Mouse (Mus musculus): ENCODE results near the gene Ing5.
"Not testable (repeated sequence)": the region's sequence is repeated elsewhere in the genome, so short reads cannot be mapped to it uniquely, and the experiment has no call there.

Gene Ing5

GRCm38 (mm10) chr1:93811495-93812039 lies 7.8 kb downstream of the Ing5 start:
- no peak for DNase-seq

DNA sequence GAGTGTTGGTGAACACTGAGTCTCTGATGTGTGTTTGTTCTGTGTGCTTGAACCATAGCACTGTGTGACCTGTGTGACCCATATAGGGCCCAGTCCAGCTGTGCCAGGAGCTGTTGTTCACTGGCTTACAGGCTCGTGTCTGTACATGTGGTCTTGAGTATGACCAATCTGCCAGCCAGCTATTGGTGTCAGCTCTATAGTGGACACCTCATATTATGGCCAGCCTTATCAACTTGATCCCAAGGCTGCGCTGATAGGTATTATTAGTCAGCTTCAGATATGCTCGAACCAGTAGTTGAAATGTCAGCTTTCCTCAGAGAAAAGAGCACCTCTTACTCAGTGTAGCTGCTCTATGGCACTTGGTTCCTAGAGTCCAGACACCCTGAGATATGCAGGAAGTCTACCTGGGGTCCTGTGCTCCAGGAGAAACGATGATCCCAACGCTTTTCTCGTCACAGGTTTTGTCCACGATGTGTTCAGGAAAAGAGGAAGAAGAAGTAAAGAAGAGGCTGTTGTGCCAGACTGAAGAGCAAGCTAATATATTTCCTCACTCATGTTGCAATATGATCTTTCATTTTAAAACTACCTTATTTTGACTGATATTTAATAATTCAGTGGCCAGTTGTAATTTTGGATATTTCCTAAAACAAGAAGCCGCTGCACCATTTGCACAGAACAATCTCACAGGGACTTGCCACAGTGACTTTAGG lies 14.2 kb downstream of the Ing5 start:
- no peak for DNase-seq

DNA sequence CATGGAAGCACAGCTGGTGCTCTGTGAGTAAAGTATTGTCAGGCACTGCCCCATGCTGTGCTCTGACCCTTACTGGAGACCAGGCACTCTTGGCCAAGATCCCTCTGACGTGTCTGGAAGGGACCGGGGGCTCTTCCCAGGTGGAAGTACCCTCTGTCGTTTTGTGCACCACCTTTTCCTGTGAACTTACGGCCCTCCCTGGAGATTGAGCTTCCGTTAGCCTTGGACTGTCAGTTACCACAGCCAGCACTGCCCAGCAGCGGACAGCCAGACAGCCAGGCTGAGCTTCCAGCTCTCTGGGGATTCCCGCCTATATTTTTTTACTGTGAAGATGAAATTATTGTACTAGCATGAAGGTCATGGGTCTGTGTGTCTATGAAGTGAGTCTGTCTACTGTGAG lies 15.0 kb downstream of the Ing5 start:
- DNase-seq: no peak

- DNase-seq: no peak
Observed at GRCm38 (mm10) chr1:93823796-93824495, 20.2 kb downstream of the Ing5 start.

DNA sequence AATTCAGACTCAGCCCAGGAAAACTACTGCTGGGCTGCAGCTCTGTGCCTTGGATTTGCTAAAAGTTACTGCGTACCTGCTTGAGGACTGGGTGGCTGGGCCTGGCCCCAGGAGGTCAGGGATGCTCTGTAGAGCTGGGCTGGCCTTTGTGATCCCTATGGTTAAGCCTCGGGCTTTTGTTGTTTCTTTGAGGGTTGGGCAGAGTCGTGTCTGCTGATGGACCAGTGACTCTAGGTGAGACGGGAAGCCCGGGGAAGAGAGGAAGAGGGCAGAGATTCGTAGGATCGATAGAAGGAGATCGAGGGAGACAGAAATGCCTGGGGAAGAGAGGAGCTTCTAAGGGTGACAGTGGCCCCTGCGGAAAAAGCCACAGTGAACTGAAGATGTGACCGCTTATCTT lies 20.8 kb downstream of the Ing5 start, which contains the start of gene D2hgdh:
TSS of gene D2hgdh (plus strand) at position 301 of the 400 bp plus-strand sequence.
- no peak for DNase-seq

DNA sequence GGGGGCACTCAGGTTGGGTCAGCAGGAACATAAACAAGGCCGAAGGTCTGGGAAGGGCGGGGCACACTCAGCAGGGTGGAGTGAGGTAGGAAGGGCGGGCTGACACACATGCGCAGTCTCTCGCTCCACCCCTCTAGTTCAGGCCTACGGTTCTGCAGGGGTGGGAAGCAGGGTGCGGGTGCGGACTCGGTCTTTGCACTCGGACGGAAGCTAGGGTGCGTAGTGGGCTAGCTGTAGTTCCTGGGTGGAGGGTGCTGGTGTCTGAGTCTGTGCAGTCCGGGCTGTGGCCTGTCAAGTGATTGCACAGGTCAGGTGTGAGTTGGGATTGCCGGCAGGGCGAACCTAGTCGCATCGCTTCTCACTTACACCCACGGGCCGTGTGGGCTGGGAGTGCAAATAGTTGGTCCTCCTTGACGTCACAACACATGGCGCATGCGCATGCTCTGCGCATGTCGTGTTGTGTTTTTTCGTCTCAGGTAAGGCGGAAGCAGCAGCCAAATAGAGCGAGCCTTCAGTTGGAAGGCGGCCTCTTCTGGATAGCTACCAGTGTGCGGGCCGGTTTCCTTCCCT lies 21.4 kb downstream of the Ing5 start:
- DNase-seq: peak; percentile 96

- DNase-seq: no peak
Observed at GRCm38 (mm10) chr1:93825771-93826539, 22.2 kb downstream of the Ing5 start.

- DNase-seq: no peak
Observed at GRCm38 (mm10) chr1:93826540-93826835, 22.7 kb downstream of the Ing5 start.

GRCm38 (mm10) chr1:93832754-93833360 lies 29.1 kb downstream of the Ing5 start:
- DNase-seq: not testable (repeated sequence)

DNA sequence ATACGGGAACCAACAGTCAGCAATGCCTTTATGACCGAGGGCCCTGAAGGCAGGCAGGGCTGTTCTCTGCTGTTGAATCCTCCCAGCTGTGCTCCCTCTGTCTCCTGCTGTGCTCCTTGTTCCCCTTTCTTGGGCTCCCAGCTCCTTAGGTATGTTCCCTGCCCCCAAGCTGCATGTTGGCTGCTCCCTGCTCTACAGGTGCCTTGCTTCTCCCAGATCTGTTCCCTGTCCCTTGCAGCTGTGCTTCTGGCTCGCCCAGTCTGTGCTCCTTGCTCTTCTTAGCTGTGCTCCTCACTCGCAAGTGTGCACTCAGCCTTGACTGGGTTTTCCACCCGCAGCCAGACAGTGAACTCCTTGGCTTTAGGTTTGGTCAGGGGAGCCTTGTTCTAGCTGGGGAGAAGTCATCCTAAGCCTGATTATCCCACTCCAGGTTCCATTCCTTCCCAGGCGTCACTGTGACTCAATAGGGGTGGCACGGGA lies 30.9 kb downstream of the Ing5 start:
- no peak for DNase-seq

DNA sequence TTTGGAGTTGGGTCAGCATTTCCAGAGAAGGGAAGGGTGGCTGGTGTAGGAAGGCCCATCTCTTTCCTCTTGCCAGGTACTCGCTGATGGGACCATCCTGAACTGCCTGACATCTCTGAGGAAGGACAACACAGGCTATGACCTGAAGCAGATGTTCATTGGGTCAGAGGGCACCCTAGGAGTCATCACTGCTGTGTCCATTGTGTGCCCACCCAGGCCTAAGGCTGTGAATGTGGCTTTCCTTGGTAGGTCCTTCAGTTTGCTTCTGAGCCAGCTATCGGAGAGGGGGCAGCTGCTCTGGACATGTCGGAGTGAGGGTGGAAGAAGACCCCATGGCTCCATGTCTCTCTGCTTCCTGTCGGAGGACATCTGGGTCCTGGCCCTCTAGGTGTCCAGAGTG lies 31.4 kb downstream of the Ing5 start:
- no peak for DNase-seq

- no peak for DNase-seq
Observed at GRCm38 (mm10) chr1:93835876-93836531, 32.2 kb downstream of the Ing5 start.

GRCm38 (mm10) chr1:93836532-93836913 lies 32.8 kb downstream of the Ing5 start:
- no peak for DNase-seq

DNA sequence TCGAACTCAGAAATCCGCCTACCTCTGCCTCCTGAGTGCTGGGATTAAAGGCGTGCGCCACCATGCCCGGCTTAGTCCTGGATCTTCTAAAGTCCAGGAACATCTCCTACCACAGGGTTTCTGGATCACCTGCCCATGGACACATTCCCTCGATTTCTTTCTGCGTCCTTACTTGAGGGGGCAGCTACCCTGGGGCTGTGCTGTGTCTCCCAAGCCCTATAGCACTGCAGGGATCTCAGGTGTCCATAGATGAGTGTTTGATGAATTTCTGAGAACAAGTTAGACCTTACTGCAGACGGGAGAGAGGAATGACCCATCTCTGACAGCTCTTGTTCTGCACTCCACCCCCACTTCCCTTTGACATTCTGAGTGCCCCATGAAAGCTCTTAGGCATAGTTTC lies 33.6 kb downstream of the Ing5 start:
- DNase-seq: no peak

GRCm38 (mm10) chr1:93838569-93838968 lies 34.8 kb downstream of the Ing5 start:
- not testable (repeated sequence) for DNase-seq

DNA sequence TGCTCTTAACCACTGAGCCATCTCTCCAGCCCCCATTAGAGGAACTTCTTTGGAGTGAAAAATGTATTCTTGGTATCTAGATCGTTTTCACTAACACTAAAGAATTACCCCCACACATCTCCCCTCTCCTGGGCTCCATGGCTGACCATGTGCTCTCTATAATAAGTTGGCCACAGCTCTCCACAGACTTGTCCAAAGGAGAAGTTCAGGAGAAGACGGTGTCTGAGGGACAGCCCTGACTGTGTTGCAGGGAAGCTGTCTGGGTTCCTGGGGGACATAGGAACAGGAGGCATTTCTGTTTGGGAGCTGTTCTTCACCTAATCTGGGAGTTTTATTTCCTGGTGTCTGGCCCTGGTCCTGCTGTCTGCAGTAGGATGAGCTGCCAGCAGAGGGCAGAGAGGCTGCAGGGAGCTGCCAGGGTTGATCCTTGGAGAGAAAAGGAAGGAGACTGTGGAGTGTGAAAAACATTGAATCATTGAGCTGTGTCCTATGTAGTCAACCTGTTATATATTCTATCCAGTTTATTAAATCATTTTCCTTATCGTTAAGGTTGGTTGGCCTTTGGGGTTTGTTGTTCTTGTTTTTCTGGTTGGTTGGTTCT lies 42.1 kb downstream of the Ing5 start:
- not testable (repeated sequence) for DNase-seq

DNA sequence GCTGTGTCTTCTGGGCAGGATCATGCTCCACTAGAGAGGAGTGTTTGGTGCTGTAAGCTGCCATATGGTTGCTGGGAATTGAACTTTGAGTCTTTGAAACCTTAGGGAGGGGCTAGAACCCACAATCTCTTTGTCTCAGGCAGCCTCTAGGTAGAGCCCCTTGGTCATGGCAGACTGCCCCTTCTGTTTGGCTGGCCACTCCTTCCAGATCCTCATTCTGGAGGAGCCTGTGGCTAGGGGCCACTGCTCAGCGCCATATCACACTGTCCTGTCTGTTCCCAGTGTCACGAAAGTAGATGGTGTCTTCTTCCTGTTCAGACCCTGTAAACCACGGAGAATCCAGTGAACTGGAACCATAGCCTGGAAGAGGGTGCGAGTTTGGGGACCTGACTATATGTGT lies 52.0 kb downstream of the Ing5 start:
- not testable (repeated sequence) for DNase-seq

DNA sequence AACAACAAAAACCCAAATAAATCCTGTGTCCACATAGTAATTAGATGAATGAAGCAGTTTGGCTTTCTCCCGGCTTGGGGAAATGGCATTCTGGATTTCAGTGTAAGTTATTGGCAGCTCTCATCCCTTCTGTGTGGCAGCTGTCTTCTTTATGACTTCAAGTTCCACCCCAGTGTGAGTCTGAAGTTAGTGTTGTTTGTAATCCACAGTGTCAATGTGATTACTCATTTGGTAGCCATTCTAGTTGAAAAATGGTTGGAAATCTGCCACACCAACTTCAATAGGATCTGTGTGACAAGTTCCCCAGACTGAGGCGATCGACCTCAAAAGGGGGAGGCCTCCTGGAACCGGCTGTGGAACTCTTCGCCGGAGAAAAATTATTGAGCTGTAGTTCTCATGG lies 53.6 kb downstream of the Ing5 start:
- DNase-seq: no peak

DNA sequence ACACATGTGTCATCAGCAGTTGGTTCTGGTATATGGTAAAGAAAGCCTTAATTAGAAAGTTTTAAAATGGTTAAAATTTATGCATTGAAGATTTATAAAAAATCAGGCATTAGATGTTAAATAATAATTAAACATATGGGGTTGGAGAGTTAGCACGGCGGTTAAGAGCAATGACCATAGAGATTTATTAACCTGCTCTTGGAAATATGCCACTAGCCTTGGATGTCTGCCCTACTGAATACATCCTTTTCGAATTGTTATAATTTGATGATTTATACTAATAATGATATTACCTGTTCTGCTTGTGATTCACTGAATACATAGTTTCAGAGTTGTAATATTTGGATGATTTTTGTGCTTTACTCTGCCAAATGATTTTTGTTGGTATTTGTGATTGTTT lies 54.2 kb downstream of the Ing5 start:
- no peak for DNase-seq

DNA sequence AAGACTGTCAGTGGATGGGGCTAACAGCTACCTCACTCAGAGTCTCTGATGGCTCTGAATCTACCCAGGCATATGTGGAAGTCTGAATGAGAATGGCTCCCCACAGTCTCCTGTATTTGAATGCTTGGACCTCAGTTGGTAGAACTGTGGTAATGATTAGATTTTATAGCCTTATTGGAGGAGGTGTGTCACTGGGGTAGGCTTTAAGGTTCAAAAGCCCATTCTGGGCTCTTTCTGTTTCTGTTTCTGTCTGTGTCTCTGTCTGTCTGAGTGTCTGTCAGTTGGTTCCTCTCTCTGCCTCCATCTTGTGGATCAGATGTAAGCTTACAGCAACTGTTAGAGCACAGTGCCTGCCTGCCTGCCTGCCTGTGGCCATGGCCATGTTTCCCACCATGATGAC lies 55.9 kb downstream of the Ing5 start:
- no peak for DNase-seq

DNA sequence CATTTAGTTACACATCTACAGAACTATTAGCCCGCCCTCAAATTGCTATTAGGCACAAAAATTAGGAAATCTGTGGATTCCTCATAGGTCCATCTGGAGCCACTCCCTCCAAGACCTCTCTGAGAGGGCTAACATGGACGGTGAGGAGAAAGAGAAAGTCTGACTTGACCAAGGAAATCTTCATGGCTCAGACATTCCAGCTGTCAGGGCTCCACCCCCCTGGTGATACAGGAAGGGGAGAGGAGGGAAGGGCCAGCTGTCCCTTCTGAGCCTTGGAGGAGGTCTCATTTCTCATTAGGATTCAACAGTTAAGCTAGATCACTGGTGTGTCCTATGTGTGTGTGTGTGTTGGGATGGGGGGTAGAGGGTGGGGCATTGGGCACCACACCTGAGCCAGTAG lies 57.3 kb downstream of the Ing5 start, which contains the start of gene Gal3st2:
TSS of gene Gal3st2 (plus strand) at position 259 of the 400 bp plus-strand sequence.
- DNase-seq: not testable (repeated sequence)
